Mouse (Mus musculus) kidney, postnatal 25 days (tissue): Measurements from ENCODE around the gene Gle1.
A peak's percentile ranks its signal among the peaks of the same experiment; 100 is the strongest.
"Not testable (repeated sequence)": the region's sequence is repeated elsewhere in the genome, so short reads cannot be mapped to it uniquely, and the experiment has no call there.

Experiments used
- DNase-seq, 2 experiments: peaks; one replicate each; pipeline ENCODE4 v3.0.0; 2021; ENCODE audit warnings: mixed read lengths in 2 of 2

The Gle1 gene

DNA sequence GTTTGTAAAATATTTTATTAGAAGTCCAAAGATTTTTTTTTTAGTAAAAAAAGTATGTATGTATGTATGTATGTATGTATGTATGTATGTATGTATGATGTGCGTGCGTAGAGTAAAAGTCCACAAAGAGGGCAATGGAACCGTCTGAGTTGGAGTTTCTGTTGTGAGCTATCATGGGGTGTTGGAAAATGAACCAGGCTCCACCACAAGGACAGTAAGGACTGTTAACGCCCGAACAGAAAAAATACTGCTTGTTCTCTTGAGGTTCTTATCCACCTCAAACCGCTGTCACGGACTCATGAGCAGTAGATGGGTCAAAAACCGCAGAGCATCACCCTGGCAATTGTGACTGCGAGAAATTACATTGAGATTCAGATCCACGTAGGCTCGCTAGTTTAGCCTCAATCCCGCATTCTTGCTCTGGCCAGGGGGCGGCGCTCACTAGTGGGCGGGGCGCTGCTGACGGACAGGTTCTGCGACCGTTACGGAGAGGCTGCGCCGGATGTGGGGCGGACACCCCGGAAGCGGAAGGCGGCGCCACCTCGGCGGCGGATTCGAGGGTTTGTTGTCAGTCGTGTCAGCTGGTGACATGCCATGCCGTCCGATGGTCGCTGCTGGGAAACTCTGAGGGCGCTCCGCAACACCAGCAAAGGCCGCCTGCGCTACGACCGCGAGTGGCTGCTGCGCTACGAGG is at the start of gene Gle1:
TSS of gene Gle1 (plus strand) at position 521 of the 694 bp plus-strand sequence.
- peak; percentile 97 for DNase-seq

DNA sequence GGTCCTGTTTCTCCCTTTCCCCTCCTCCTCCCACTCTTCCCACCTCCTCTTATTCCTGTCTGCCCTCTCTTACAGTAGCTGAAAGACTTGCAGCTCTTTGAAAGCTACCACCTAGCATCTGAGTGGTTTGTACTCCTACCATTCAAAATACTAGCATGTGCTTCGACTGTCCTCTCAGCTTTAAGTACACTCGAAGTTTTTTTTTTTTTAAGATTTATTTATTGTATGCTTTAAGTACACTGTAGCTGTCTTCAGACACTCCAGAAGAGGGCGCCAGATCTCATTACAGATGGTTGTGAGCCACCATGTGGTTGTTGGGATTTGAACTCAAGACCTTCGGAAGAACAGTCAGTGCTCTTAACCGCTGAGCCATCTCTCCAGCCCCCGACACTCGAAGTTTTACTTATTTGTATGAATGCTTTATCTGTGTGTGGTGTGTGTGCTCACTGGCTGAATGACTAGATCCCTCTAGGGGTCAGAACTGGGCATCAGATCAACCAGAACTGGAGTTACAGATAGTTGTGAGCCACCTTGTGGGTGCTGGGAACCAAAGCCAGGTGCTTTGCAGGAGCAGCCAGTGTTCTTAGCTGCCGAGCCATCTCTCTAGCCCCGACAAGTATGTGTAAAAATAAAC is 48.5 kb upstream of the Gle1 start:
- DNase-seq, result not testable (repeated sequence)

DNA sequence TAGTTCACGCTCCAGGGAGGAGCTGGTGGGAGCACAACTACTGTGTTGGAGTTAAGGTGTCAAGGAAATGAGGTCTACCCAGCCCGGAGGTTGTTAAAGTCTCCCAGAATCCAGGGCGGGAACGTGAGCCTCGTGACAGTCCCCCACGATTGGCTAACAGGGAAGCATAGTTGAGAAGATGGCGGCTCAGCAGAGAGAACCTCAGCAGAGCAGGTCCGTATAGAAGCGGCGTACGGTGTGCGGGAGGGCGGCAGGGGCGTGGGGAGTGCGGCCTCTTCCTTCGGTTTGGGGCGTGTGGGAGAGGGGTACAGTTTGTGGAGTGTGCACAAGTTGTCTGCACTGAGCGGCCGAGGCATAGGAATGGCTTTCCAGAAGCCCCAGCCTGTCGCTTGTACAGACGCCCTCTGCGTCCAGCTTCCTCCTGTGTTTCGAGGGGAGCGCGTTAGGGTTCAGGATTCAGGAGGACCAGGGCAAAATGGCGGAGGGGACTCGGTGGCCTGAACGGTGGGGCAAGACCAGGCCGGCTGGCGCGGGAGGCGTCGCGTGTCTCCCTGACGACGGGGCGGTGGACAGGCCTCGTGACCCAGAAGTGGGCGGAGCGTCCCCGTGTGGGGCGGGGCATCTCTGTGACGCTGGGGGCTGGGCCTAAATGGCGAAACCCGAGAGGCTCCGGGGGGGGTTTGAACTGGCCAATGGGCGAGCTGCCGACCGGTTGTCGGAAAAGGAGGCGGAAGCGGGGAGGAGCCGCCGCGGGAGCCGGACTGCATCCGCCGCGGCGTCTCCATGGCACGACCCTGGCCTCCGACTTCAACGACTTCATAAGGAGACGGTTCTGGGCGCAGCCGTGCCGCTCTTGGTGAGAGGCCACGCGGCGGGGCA is 45.9 kb upstream of the Gle1 start, which contains the start of gene Odf2:
TSS of gene Odf2 (plus strand) at position 156 of the 879 bp plus-strand sequence.
- DNase-seq, result peak; percentile 99 to 100

DNA sequence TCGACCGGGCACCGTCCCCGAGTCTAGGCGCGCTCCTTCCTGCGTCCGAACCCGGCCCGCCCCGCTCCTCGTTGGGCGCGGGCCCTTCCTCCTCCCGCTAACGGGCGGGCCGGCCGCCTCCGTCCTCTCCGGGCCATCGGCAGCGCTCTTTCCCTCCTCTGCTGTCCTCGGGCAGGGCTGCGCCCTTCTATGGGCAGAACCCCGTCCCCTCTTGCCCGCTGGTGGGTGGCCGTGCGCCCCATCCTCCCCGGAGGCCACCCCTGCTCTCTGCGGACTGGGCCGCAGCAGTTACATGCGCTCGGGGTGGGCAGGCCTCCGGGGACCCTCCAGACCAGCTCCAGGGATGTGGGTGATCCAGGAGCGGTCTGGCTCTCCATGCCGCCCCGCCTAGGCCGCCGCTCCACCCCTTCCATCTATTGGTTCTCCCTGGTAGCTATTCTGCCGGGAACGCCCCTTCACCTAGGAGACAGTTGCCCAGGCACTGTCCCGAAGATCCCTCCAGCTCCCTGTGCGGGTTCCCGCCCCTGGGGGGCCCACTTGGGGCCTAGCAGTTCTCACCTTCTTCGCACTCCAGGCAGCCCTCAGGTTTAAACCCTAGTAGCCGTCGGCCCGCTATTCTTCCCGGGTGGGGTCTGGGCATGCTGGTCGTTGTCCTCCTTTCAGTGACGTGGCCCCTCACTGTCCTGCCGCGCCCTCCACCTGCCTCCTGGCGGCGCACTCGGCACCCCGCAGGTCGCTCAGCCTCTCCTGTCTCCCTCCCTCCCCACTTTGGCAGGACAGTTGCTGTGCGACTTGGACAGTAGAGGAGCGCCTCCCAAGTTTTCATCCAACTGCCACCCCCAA is 45.0 kb upstream of the Gle1 start:
- peak; percentile 90 to 95 for DNase-seq

DNA sequence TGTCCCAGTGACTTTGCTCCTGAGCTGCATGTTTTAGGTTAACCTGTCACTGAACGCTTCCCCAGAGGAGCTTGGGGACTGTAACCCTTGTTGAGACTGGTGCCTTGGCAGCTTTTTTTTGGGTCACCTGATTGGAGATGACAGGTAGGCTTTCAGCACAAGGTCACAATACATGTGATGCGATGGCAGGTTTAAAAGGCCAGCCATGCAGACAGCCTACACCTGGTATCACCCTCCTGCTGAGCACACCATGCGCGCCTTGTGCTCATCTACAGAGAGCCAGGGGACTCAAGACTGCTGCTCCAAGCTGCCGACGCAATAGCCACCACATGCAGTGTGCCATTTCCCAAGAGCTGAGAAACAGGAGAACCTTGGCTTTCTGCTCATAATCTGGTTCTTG is 43.5 kb upstream of the Gle1 start:
- no peak for DNase-seq

DNA sequence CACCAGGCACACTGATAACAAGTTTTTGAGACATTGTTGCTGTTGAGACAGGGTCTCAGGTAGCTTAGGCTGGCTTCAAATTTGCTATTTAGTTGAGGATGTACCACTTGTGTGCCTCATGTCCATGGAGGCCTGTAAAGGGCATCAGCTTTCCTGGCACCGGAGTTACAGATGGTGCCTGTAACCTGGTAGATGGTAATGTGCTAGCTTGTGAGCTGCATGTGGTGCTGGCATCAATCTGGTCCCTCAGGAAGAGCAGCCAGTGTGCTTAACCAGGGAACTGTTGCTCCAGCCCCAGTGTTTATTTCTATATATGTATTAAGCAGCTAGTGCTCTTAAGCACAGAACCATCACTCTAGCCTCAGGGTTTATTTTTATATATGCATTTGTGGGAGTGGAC is 39.2 kb upstream of the Gle1 start:
- DNase-seq, result no peak

DNA sequence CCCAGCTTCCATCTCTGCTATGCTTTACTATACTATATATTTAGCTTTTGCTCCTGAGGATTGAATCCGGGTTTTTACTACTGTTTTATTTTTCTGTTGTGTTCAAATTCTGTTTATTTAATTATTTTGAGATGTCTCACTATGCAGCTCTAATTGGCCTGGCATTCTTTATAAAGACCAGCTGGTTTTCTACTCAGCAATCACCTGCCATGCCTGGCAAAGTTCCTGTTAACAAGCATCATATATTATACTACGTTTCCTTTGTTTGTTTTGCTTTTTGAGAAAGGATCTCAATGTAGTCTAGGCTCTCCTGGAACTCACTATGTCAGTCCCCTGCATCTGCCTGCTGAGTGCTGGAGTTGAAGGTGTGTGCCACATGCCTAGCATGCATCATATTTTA is 37.9 kb upstream of the Gle1 start:
- DNase-seq, result no peak

DNA sequence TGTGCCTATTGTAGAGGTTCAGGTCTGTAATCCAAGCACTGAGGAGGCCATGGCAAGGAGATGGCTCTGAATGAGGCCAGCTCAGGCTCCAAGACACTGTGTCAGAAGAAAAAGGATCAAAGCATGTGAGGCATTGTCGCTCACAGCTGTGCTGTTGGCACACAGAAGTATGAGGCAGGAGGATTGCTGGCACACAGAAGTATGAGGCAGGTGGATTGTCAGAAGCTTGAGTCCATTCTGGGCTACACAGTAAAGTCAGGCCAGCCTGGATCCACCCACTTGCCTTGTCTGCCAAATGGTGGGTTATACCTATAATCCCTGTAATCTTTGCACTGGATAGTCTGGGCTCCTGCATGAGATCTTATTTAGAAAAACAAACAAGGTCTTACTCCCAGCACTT is 37.1 kb upstream of the Gle1 start:
- DNase-seq, result no peak

DNA sequence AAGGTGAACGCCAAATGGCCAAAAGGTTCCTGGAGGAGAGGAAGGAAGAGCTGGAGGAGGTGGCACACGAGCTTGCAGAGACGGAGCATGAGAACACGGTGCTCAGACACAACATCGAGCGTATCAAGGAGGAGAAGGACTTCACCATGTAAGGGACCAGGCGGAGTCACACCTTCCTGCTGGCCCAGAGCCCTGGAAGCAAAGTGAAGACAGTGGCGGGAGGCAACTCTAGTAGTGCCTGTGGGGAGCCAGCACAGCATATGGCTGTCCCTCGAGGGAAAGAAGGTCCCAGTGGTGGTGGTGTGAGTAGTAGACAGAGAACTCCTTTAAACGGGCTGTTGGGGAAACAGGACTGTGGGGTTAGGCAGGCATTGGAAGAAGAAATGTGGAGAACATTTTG is 33.0 kb upstream of the Gle1 start:
- no peak for DNase-seq

DNA sequence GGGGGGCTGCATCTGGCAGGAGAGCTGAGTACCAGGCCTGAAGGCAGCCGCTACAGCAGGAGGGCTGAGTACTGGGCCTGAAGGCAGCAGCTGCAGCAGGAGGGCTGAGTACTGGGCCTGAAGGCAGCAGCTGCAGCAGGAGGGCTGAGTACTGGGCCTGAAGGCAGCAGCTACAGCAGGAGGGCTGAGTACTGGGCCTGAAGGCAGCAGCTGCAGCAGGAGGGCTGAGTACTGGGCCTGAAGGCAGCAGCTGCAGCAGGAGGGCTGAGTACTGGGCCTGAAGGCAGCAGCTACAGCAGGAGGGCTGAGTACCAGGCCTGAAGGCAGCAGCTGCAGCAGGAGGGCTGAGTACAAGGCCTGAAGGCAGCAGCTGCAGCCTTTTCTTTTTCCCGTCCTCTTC is 27.1 kb upstream of the Gle1 start:
- DNase-seq, result not testable (repeated sequence)

DNA sequence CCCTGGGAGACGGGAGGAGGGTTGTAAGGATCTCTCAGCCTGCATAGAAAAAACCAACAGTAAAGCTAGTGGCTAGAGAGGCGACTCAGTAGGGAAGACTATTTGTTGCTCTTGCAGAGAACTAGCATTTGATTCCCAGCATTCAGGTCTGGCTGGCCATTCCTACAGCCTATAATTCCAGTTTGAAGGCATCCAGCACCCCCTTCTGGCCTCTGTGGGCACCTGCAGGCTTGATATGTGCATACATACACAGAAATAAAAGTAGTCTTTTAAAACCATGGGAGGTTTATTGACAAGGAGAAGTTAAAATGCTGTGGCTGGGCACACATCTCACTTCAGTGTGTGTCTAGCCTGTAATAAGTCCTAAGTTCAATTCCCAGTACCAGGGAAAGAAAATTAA is 25.2 kb upstream of the Gle1 start:
- DNase-seq, result peak in 1 of 2 experiments; percentile 14

DNA sequence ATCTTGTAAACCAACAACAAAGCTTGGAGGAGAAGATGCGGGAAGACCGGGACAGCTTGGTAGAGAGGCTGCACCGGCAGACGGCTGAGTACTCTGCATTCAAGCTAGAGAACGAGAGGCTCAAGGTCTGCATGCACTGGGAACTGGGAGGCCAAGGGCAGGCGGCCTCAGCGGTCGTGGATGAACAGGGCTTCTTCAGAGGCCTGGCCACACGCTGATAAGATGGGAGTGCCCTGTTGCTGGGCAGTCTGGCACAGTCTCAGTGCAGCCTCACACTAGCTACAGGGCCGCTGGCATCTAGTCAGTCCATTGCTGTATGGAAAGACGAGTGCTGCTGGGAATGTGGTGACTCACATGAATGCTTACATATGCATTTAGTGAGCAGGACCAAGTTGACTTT is 17.6 kb upstream of the Gle1 start:
- DNase-seq, result no peak

DNA sequence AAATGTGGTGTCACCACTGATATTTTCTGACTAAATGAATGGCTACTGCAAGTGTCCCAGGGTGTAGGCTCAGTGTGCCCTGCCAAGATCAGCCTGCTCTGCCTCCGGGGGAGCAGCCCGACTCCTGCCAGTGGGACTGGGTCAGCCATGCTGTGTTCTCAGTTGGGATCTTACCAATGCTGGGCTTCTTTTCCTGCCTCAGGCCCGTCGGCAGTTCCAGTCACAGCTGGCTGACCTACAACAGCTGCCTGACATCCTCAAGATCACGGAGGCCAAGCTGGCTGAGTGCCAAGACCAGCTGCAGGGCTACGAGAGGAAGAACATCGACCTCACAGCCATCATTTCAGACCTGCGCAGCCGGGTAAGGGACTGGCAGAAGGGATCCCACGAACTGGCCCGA is 13.2 kb upstream of the Gle1 start:
- DNase-seq, result peak; percentile 86 to 87

DNA sequence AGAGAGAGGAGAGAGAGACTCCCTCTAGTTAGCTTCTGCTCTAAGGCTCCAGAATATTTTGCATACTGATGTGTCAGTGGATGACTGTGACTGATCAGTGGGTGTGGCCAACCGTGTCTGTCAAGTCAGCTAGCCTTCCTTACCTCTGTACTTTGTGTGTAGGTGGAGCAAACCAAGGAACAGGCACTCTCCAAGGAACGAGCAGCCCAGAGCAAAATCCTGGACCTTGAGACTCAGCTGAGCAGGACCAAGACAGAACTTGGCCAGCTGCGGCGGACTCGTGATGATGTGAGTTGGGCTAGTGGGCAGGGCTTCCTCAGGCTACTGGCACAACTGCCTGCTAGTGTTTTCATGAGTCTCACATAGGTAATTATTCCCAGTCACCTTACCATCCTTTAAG is 8.7 kb upstream of the Gle1 start:
- peak; percentile 76 to 93 for DNase-seq

DNA sequence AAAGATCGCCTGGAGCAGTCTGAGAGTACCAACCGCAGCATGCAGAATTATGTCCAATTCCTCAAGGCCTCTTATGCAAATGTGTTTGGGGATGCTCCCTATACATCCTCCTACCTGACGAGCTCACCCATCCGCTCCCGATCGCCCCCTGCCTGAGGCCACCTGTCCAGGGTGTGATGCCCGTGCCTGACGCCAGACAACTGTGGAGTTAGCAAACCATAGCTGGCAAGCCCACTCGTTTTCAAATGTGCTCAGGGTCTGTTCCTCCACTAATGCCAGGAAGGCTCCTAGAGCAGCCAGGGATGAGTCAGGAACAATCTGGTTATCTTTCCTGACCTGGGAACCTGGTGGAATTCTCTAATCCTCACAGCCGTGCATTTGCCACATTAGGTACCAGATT is 4.7 kb upstream of the Gle1 start:
- DNase-seq, result no peak

DNA sequence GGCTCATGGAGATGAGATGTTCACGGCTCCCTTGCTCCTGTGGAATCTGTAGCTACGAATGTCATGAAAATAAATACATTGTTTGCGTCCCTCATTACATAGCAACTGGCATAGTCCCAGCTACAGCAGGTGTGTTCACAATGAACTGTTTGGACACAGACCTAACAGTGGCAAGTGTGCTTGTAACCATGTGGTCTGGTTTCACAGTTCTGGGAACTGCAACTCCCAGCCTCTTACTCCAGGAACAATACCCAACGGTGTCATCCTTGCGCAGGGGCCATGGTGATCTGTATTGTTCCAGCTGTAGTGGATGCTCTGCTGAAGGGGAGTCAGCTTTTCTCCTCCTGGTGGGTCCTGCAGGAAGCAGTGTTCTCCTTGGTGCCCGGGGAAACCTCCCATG is 4.0 kb upstream of the Gle1 start:
- DNase-seq, result no peak

DNA sequence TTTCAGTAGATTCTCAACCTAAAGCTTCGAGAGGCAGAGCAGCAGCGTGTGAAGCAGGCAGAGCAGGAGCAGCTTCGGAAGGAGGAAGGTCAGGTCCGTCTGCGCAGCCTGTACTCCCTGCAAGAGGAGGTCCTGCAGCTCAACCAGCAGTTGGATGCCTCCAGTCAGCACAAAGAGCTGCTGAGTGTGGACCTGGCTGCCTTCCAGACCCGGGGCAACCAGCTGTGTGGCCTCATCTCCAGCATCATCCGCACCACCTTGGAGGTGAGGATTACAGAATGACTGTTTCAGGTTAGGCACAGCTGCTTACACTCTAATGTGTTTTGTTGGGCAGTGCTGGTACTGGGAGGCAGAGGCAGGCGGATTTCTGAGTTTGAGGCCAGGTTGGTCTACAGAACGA is 4.8 kb downstream of the Gle1 start:
- DNase-seq, result peak; percentile 39 to 60

DNA sequence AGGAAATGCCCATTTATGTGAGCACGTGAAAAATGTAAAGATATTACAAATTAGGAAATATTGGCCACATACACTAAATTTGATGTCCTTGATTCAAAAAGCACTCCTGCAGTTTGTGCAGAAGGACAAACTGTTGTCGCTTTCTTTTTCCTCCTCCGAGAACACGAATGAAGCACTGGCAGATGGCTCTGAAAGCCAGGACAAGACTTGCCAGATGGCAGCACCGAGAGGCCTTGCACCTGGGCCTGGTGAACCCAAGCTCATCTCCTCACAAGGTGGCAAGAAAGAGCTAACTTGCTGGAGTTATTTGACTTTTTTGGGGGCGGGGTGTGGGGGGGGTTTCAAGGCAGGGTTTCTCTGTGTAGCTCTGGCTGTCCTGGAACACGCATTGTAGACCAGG is 5.6 kb downstream of the Gle1 start:
- DNase-seq, result no peak

DNA sequence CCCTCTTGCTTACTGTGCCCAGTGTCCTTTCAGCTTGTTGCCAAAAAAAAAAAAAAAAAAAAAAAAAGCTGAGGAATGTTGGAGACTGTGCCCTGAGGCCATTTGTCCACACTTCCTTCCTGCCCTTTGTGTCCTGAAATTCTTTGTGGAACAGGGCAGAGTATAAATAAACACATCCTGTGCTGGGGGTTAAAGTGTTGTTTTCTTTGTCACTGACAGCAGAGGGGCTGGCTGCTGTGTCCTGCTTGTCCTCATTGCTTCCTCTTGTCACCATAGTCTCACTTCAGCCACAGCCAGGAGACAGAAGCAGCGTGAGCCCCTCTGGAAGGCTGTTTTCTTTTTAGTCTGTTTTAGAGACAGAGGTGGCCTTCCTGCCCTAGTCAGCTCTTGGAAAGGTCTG is 9.5 kb downstream of the Gle1 start:
- DNase-seq, result peak; percentile 68 to 85

DNA sequence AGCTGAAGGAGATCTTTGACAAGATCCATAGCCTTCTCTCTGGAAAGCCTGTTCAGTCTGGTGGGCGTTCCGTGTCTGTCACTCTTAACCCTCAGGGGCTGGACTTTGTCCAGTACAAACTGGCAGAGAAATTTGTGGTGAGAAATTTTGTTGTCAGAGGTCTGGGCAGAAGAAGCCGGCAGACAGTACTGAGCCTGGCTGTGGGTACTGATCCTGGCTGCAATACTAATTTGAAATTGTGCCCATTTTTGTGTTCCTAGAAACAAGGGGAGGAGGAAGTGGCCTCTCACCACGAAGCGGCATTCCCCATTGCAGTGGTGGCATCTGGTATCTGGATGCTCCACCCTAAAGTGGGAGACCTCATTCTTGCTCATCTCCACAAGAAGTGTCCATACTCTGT is 13.7 kb downstream of the Gle1 start:
- DNase-seq, result no peak

DNA sequence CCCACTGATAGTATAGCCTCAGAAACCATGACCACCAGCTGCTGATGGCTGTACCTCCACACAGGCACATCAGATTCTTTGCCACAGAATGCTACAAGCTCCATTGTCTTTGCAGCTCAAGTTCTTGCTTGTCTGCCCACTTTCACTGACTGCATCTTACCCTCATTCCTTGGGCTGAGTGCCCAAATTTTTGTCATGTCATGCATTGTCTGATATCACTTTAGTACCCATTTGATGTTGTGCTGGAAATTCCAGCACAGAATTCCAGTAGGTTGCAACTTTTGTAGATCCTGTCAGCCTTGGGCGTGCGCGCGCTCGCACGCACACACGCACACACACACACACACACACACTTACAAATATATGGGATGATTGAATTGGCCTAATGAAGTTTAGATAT is 26.0 kb downstream of the Gle1 start:
- DNase-seq, result no peak

DNA sequence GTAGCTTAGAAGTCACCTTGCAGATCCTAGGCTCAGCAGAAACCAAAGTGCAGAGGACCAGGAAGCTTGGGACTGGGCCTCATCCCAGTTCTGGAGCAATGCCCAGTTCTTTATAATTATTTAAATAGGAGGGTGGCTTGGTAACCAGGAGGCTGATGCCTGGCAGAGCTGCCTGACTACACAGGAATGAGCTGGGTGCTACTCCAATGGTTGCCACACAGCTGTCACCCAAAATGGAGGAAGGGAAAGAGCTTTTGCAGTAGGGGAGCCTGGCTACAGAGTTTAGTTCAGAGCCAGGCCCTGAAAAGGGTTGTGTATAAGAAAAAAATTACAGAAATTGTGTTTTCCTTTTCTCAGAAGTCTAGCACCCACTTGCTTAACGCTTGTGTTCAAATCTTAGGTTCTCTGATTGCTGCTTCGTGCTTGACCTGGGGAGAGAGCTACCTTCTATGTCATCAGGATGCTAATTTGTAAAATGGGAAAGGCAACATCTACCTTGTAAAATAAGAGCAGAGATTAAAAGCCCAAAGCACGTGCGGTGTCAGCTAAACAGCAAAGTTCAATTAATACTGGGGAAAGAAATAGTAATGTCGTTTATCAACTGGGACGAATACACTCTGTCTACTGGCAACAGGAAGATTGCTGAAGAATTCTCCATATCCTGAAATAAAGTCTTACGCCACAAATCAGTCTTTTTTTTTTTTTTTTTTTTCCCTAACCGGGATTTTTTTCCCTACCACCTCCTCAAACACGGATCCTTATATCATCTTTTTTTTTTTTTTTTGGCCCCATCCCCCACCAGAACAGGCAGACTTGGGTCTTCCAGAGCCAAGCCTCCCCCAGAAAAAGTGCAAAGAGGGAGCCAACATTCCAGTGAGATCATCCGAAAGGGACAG is 29.4 kb downstream of the Gle1 start:
- DNase-seq, result peak; percentile 73 to 88
